Mouse (Mus musculus) megakaryocyte, embryonic 14.5 days (primary cell): ENCODE data around the gene Ube2l6.
"Not testable (repeated sequence)": the region's sequence is repeated elsewhere in the genome, so short reads cannot be mapped to it uniquely, and the experiment has no call there.

Source experiments
- FLI1 ChIP-seq: IDR thresholded peaks from 2 replicates; pipeline ENCODE4 v1.6.1; 2012; ENCODE audit warnings: low read length, inconsistent platforms, mixed read lengths
- GATA1 ChIP-seq: IDR thresholded peaks from 3 replicates; pipeline ENCODE4 v1.6.1; 2012; ENCODE audit warnings: mixed read lengths, low read length, inconsistent platforms, borderline replicate concordance

GRCm38 (mm10) chr2:84801223-84801622 is 2.6 kb downstream of the Ube2l6 start:
- TF ChIP-seq GATA1, FLI1: not testable (repeated sequence)
